Comparison of ENCODE assay signal across 28 mouse cellular contexts in genomic region chr5:98402165-98402564, GRCm38 (mm10).
A peak's percentile ranks its signal among the peaks of the same experiment; 100 is the strongest.
DNase-seq lines count a peak whose midpoint lies in the region; ATAC-seq and TF ChIP-seq lines count a peak whose summit lies in the region.
"Had no signal": no experiment of that assay in that cellular context is flagged by ENCODE, and none has a peak within 500 bp of the region (broad histone marks: within the 10 kb centered on the region; RNA-seq: fewer than 3 reads in every experiment).

No protein-coding gene starts in this region.

- no peak overlapping the region for H3K4me2 ChIP-seq in heart, embryonic 12.5 days
- H3K4me2 ChIP-seq in lung, embryonic 14.5 days: no peak overlapping the region
- no peak overlapping the region for H3K4me2 ChIP-seq in liver, embryonic 11.5 days
- H3K4me2 ChIP-seq: embryonic facial prominence, embryonic 15.5 days; heart, embryonic 11.5 days; heart, embryonic 15.5 days; hindbrain, embryonic 13.5 days had no signal

- no peak overlapping the region for H3K27ac ChIP-seq in heart, embryonic 12.5 days (ENCODE audit: poor library complexity, severe bottlenecking)
- no peak overlapping the region for H3K27ac ChIP-seq in lung, embryonic 14.5 days (ENCODE audit: low read depth)
- no peak overlapping the region for H3K27ac ChIP-seq in liver, embryonic 11.5 days (ENCODE audit: low read depth, low read length)
- H3K27ac ChIP-seq: embryonic facial prominence, embryonic 15.5 days; heart, embryonic 15.5 days; hindbrain, embryonic 10.5 days; hindbrain, embryonic 13.5 days had no signal

- peak; percentile 31 for DNase-seq in heart, adult 11 months
- peak; percentile 76 for DNase-seq in lung, embryonic 14.5 days
- no peak for DNase-seq in lung, postnatal 4 days
- peak; percentile 7 to 11 for DNase-seq in right cerebral cortex, adult 2 months (ENCODE audit: low spot score in 2 of 2)
- no peak for DNase-seq in right cerebral cortex, postnatal 36 days (ENCODE audit: low spot score in 2 of 2)
- peak; percentile 40 for DNase-seq in brain, adult 2 months (ENCODE audit: low read depth, low spot score)
- no peak for DNase-seq in liver, embryonic 11.5 days (ENCODE audit: low spot score)
- DNase-seq: adrenal gland, adult 2 months; adrenal gland, postnatal 14 days; cerebellum, adult 11-12 months; cerebellum, adult 8-10 months; cerebellum, postnatal 10 days; cerebellum, postnatal 36 days; embryo, embryonic 11 days; forebrain, postnatal 0 days; gastrocnemius, postnatal 10 days; gastrocnemius, postnatal 36 days; heart, postnatal 10 days; heart, postnatal 36 days had no signal

- TF ChIP-seq CTCF in lung, embryonic 14.5 days (IDR thresholded peaks at IDR 0.05; ENCODE audit: low read depth): no peak

- no peaks in the 10 kb centered on the region for H3K36me3 ChIP-seq in heart, embryonic 12.5 days
- no peaks in the 10 kb centered on the region for H3K36me3 ChIP-seq in lung, embryonic 14.5 days (ENCODE audit: insufficient read depth)
- no peaks in the 10 kb centered on the region for H3K36me3 ChIP-seq in liver, embryonic 11.5 days (ENCODE audit: control insufficient read depth, insufficient read depth, low read length)
- H3K36me3 ChIP-seq: embryonic facial prominence, embryonic 15.5 days; heart, embryonic 15.5 days; hindbrain, embryonic 10.5 days; hindbrain, embryonic 13.5 days had no signal

- no peak overlapping the region for H3K9ac ChIP-seq in heart, embryonic 12.5 days
- no peak overlapping the region for H3K9ac ChIP-seq in lung, embryonic 14.5 days
- no peak overlapping the region for H3K9ac ChIP-seq in liver, embryonic 11.5 days (ENCODE audit: low read depth, low read length)
- H3K9ac ChIP-seq: embryonic facial prominence, embryonic 15.5 days; forebrain, postnatal 0 days; heart, embryonic 15.5 days; hindbrain, embryonic 13.5 days had no signal

- no peaks in the 10 kb centered on the region for H3K27me3 ChIP-seq in heart, embryonic 12.5 days (replicated peaks)
- H3K27me3 ChIP-seq in lung, embryonic 14.5 days (ENCODE audit: insufficient read depth, low read length): no peaks in the 10 kb centered on the region
- no peaks in the 10 kb centered on the region for H3K27me3 ChIP-seq in liver, embryonic 11.5 days (replicated peaks; ENCODE audit: control insufficient read depth, insufficient read depth, low read length)
- H3K27me3 ChIP-seq: embryonic facial prominence, embryonic 15.5 days; heart, embryonic 15.5 days; hindbrain, embryonic 13.5 days had no signal

- WGBS in heart, embryonic 12.5 days: 73% methylated on average over 1 of the region's 1 CpGs
- 64% methylated on average over 1 of the region's 1 CpGs for WGBS in lung, embryonic 14.5 days
- 79% methylated on average over 1 of the region's 1 CpGs for WGBS in liver, embryonic 11.5 days

- ATAC-seq in heart, embryonic 12.5 days (ENCODE audit: insufficient number of reproducible peaks, low FRiP score): no peak
- no peak for ATAC-seq in lung, embryonic 14.5 days (ENCODE audit: insufficient read depth)
- ATAC-seq in liver, embryonic 11.5 days (replicated peaks; ENCODE audit: low FRiP score): no peak
- ATAC-seq: CD4-positive, CD25-positive, alpha-beta regulatory T cell, adult 4 months; forebrain, embryonic 14.5 days; forebrain, postnatal 0 days; hindbrain, embryonic 16.5 days had no signal

- no peak overlapping the region for H3K4me3 ChIP-seq in heart, embryonic 12.5 days
- H3K4me3 ChIP-seq in lung, embryonic 14.5 days (ENCODE audit: low read depth, low read length): no peak overlapping the region
- no peak overlapping the region for H3K4me3 ChIP-seq in liver, embryonic 11.5 days (ENCODE audit: low read depth, low read length)
- H3K4me3 ChIP-seq: embryonic facial prominence, embryonic 15.5 days; heart, embryonic 15.5 days; hindbrain, embryonic 10.5 days; hindbrain, embryonic 13.5 days had no signal

- no peaks in the 10 kb centered on the region for H3K4me1 ChIP-seq in heart, embryonic 12.5 days (replicated peaks)
- H3K4me1 ChIP-seq in lung, embryonic 14.5 days (ENCODE audit: insufficient read depth): no peaks in the 10 kb centered on the region; the same call in 1 of the 2 replicates
- no peaks in the 10 kb centered on the region for H3K4me1 ChIP-seq in liver, embryonic 11.5 days (replicated peaks; ENCODE audit: control insufficient read depth, insufficient read depth, low read length)
- H3K4me1 ChIP-seq: embryonic facial prominence, embryonic 15.5 days; heart, embryonic 15.5 days; hindbrain, embryonic 10.5 days; hindbrain, embryonic 13.5 days had no signal

- no peaks in the 10 kb centered on the region for H3K9me3 ChIP-seq in heart, embryonic 12.5 days (replicated peaks)
- no peaks in the 10 kb centered on the region for H3K9me3 ChIP-seq in lung, embryonic 14.5 days (ENCODE audit: low read depth, low read length)
- H3K9me3 ChIP-seq in liver, embryonic 11.5 days (ENCODE audit: control insufficient read depth, low read length): no peaks in the 10 kb centered on the region
- H3K9me3 ChIP-seq: embryonic facial prominence, embryonic 15.5 days; heart, embryonic 15.5 days; hindbrain, embryonic 10.5 days; hindbrain, embryonic 13.5 days had no signal

Comparison
In these comparisons a context has a peak if more than half of its experiments do, and no peak if none do; other contexts are left out.
1. DNase-seq: peak in heart, adult 11 months (single experiment), lung, embryonic 14.5 days (single experiment), right cerebral cortex, adult 2 months (2 of 2) and brain, adult 2 months (single experiment); none in lung, postnatal 4 days (0 of 2), right cerebral cortex, postnatal 36 days (0 of 2) and liver, embryonic 11.5 days (single experiment).